Mouse (Mus musculus): ENCODE data around the gene Rab3ip.
A peak's percentile ranks its signal among the peaks of the same experiment; 100 is the strongest.

Rab3ip gene

GRCm38 (mm10) chr10:116957867-116958551, 7.4 kb upstream of the Rab3ip start:
- DNase-seq = no peak

GRCm38 (mm10) chr10:116956483-116957158, 6.1 kb upstream of the Rab3ip start:
- DNase-seq = no peak

- DNase-seq = no peak
These were observed 4.6 kb upstream of the Rab3ip start for GRCm38 (mm10) chr10:116955191-116955590.

GRCm38 (mm10) chr10:116950886-116951285, 317 bp upstream of the Rab3ip start:
- no peak for DNase-seq

- peak; percentile 52 for DNase-seq
These were observed 1.2 kb downstream of the Rab3ip start for GRCm38 (mm10) chr10:116949111-116950008.

GRCm38 (mm10) chr10:116948414-116948813, 2.2 kb downstream of the Rab3ip start:
- DNase-seq = no peak

- DNase-seq = no peak
These were observed 5.6 kb downstream of the Rab3ip start for GRCm38 (mm10) chr10:116944940-116945339.

GRCm38 (mm10) chr10:116944144-116944543, 6.4 kb downstream of the Rab3ip start:
- no peak for DNase-seq

GRCm38 (mm10) chr10:116943025-116943424, 7.5 kb downstream of the Rab3ip start:
- no peak for DNase-seq

- DNase-seq = no peak
These were observed 15.5 kb downstream of the Rab3ip start for GRCm38 (mm10) chr10:116935028-116935427.

GRCm38 (mm10) chr10:116933794-116934193, 16.8 kb downstream of the Rab3ip start:
- DNase-seq = no peak

GRCm38 (mm10) chr10:116932418-116932817, 18.2 kb downstream of the Rab3ip start:
- no peak for DNase-seq

- no peak for DNase-seq
These were observed 18.9 kb downstream of the Rab3ip start for GRCm38 (mm10) chr10:116931497-116932179.

- no peak for DNase-seq
These were observed 19.6 kb downstream of the Rab3ip start for GRCm38 (mm10) chr10:116930936-116931335.

- no peak for DNase-seq
These were observed 20.1 kb downstream of the Rab3ip start for GRCm38 (mm10) chr10:116930506-116930905.

GRCm38 (mm10) chr10:116928826-116929225, 21.7 kb downstream of the Rab3ip start:
- DNase-seq = no peak

GRCm38 (mm10) chr10:116926428-116927113, 24.0 kb downstream of the Rab3ip start:
- no peak for DNase-seq

GRCm38 (mm10) chr10:116923651-116924495, 26.7 kb downstream of the Rab3ip start:
- no peak for DNase-seq

- DNase-seq = no peak
These were observed 28.4 kb downstream of the Rab3ip start for GRCm38 (mm10) chr10:116922161-116922560.

GRCm38 (mm10) chr10:116921416-116921815, 29.2 kb downstream of the Rab3ip start:
- no peak for DNase-seq

- DNase-seq = no peak
These were observed 29.9 kb downstream of the Rab3ip start for GRCm38 (mm10) chr10:116920641-116921040.

All from right cerebral cortex, postnatal 25 days (tissue).